Mouse (Mus musculus): ENCODE measurements around the gene Kif9. TPM values are rescaled to one million over a fixed set of nuclear protein-coding genes. Genes with fewer than 3 reads are reported as not detected.

Kif9 gene
- polyA plus RNA-seq, 1 experiment, result not detected

- H3K36me3 ChIP-seq (ENCODE audit: control insufficient read depth), result peaks cover 45% of the 10 kb centered on the region
- TF ChIP-seq TAL1 (IDR thresholded peaks at IDR 0.05; ENCODE audit: low read length) (no peak), GATA1 (IDR thresholded peaks at IDR 0.05; ENCODE audit: low read length) (no peak)
- H3K4me3 ChIP-seq (replicated peaks), result peak overlapping the region; percentile 98
- no peaks in the 10 kb centered on the region for H3K9me3 ChIP-seq (ENCODE audit: control insufficient read depth, low read length)
- H3K27me3 ChIP-seq (ENCODE audit: control insufficient read depth), result no peaks in the 10 kb centered on the region
- peaks cover 67% of the 10 kb centered on the region for H3K4me1 ChIP-seq (ENCODE audit: control insufficient read depth)
Measured at GRCm38 (mm10) chr9:110533645-110534044, 56.9 kb downstream of the Kif9 start.

- no peak for TF ChIP-seq TAL1 (IDR thresholded peaks at IDR 0.05; ENCODE audit: low read length)
- TF ChIP-seq GATA1 (IDR thresholded peaks at IDR 0.05; ENCODE audit: low read length), result no peak
- Histone ChIP-seq H3K4me1 (ENCODE audit: control insufficient read depth) (peaks cover 55% of the 10 kb centered on the region), H3K36me3 (ENCODE audit: control insufficient read depth) (peaks cover 52% of the 10 kb centered on the region), H3K9me3 (ENCODE audit: control insufficient read depth, low read length) (no peaks in the 10 kb centered on the region), H3K4me3 (replicated peaks) (no peak overlapping the region), H3K27me3 (ENCODE audit: control insufficient read depth) (no peaks in the 10 kb centered on the region)
Measured at GRCm38 (mm10) chr9:110535114-110535513, 58.4 kb downstream of the Kif9 start.

GRCm38 (mm10) chr9:110536636-110537035 lies 59.9 kb downstream of the Kif9 start:
- Histone ChIP-seq H3K9me3 (ENCODE audit: control insufficient read depth, low read length) (no peaks in the 10 kb centered on the region), H3K4me3 (replicated peaks) (no peak overlapping the region), H3K27me3 (ENCODE audit: control insufficient read depth) (no peaks in the 10 kb centered on the region), H3K4me1 (ENCODE audit: control insufficient read depth) (peaks cover 45% of the 10 kb centered on the region), H3K36me3 (ENCODE audit: control insufficient read depth) (peaks cover 56% of the 10 kb centered on the region)
- TF ChIP-seq TAL1 (IDR thresholded peaks at IDR 0.05; ENCODE audit: low read length) (no peak), GATA1 (IDR thresholded peaks at IDR 0.05; ENCODE audit: low read length) (no peak)

GRCm38 (mm10) chr9:110538511-110538910 lies 61.8 kb downstream of the Kif9 start:
- TF ChIP-seq GATA1 (IDR thresholded peaks at IDR 0.05; ENCODE audit: low read length) (no peak), TAL1 (IDR thresholded peaks at IDR 0.05; ENCODE audit: low read length) (no peak)
- no peaks in the 10 kb centered on the region for H3K27me3 ChIP-seq (ENCODE audit: control insufficient read depth)
- peaks cover 44% of the 10 kb centered on the region for H3K4me1 ChIP-seq (ENCODE audit: control insufficient read depth)
- H3K9me3 ChIP-seq (ENCODE audit: control insufficient read depth, low read length), result no peaks in the 10 kb centered on the region
- H3K36me3 ChIP-seq (ENCODE audit: control insufficient read depth), result peaks cover 61% of the 10 kb centered on the region
- H3K4me3 ChIP-seq (replicated peaks), result no peak overlapping the region

GRCm38 (mm10) chr9:110541988-110542387 lies 65.2 kb downstream of the Kif9 start:
- TF ChIP-seq GATA1 (IDR thresholded peaks at IDR 0.05; ENCODE audit: low read length) (no peak), TAL1 (IDR thresholded peaks at IDR 0.05; ENCODE audit: low read length) (no peak)
- Histone ChIP-seq H3K36me3 (ENCODE audit: control insufficient read depth) (peaks cover 48% of the 10 kb centered on the region), H3K4me1 (ENCODE audit: control insufficient read depth) (peaks cover 17% of the 10 kb centered on the region), H3K27me3 (ENCODE audit: control insufficient read depth) (no peaks in the 10 kb centered on the region), H3K4me3 (replicated peaks) (no peak overlapping the region), H3K9me3 (ENCODE audit: control insufficient read depth, low read length) (no peaks in the 10 kb centered on the region)

- TF ChIP-seq TAL1 (IDR thresholded peaks at IDR 0.05; ENCODE audit: low read length), result no peak
- no peak for TF ChIP-seq GATA1 (IDR thresholded peaks at IDR 0.05; ENCODE audit: low read length)
- no peak overlapping the region for H3K4me3 ChIP-seq (replicated peaks)
- no peaks in the 10 kb centered on the region for H3K27me3 ChIP-seq (ENCODE audit: control insufficient read depth)
- H3K9me3 ChIP-seq (ENCODE audit: control insufficient read depth, low read length), result peaks cover 3% of the 10 kb centered on the region; the same call in 1 of the 2 replicates
- peaks cover 17% of the 10 kb centered on the region for H3K4me1 ChIP-seq (ENCODE audit: control insufficient read depth)
- peaks cover 80% of the 10 kb centered on the region for H3K36me3 ChIP-seq (ENCODE audit: control insufficient read depth)
Measured at GRCm38 (mm10) chr9:110548261-110548660, 71.5 kb downstream of the Kif9 start.

- no peaks in the 10 kb centered on the region for H3K27me3 ChIP-seq (ENCODE audit: control insufficient read depth)
- H3K36me3 ChIP-seq (ENCODE audit: control insufficient read depth), result peaks cover 93% of the 10 kb centered on the region
- no peak for TF ChIP-seq GATA1 (IDR thresholded peaks at IDR 0.05; ENCODE audit: low read length)
- TF ChIP-seq TAL1 (IDR thresholded peaks at IDR 0.05; ENCODE audit: low read length), result no peak
- no peak overlapping the region for H3K4me3 ChIP-seq (replicated peaks)
- no peaks in the 10 kb centered on the region for H3K4me1 ChIP-seq (ENCODE audit: control insufficient read depth)
- H3K9me3 ChIP-seq (ENCODE audit: control insufficient read depth, low read length), result no peaks in the 10 kb centered on the region
Measured at GRCm38 (mm10) chr9:110568309-110568708, 91.6 kb downstream of the Kif9 start.

Other genes with a start within 250 kb of the Kif9 start
- 0.01 and 0.05 TPM in 2 replicates for gene Cspg5, start 233.2 kb upstream of the Kif9 start, polyA plus RNA-seq (2012)
- 0.34 and 0.40 TPM in 2 replicates for gene Elp6, start 171.8 kb upstream of the Kif9 start, polyA plus RNA-seq (2012)
- gene Scap, start 143.7 kb upstream of the Kif9 start, polyA plus RNA-seq (2012), result 1.5 and 1.7 TPM in 2 replicates
- gene Ptpn23, start 68.7 kb upstream of the Kif9 start, polyA plus RNA-seq (2012), result 3.0 and 4.2 TPM in 2 replicates
- 0.15 and 0.39 TPM in 2 replicates for gene Ngp, start 57.2 kb upstream of the Kif9 start, polyA plus RNA-seq (2012)
- gene Klhl18, start 264 bp upstream of the Kif9 start, polyA plus RNA-seq (2012), result 0.20 and 0.41 TPM in 2 replicates
- gene Setd2, start 55.6 kb downstream of the Kif9 start, polyA plus RNA-seq (2012), result 1.1 and 3.0 TPM in 2 replicates
- 0.05 TPM in 1 of 2 replicates, not detected in the other for gene Nradd, start 147.5 kb downstream of the Kif9 start, polyA plus RNA-seq (2012)
- 0.26 and 0.65 TPM in 2 replicates for gene Nbeal2, start 177.2 kb downstream of the Kif9 start, polyA plus RNA-seq (2012)
- 21.3 and 25.9 TPM in 2 replicates for gene Ccdc12, start 179.5 kb downstream of the Kif9 start, polyA plus RNA-seq (2012)

Data from erythroblast, embryonic 14.5 days (primary cell).